Mouse (Mus musculus) embryonic facial prominence, embryonic 14.5 days (tissue): Measurements from ENCODE around the gene Hmgcr. TPM values are rescaled to one million over a fixed set of nuclear protein-coding genes. Genes with fewer than 3 reads are reported as not detected.
A peak's percentile ranks its signal among the peaks of the same experiment; 100 is the strongest.
"Not testable (repeated sequence)": the region's sequence is repeated elsewhere in the genome, so short reads cannot be mapped to it uniquely, and the experiment has no call there.

ENCODE experiments used
- ATAC-seq: fragments of 200-750 bp; cut with Nextera tagmentation; 2 replicates; pipeline ENCODE4 v1.8.0; 2017; ENCODE audit warnings: low read depth, moderate number of reproducible peaks, moderate TSS enrichment
- DNase-seq: peaks from one replicate; pipeline ENCODE4 v3.0.0-alpha.2; 2015; ENCODE audit warnings: low spot score
- H3K27ac ChIP-seq: fragments of 300-500 bp; sonication (generic); replicated peaks from 2 replicates; pipeline ENCODE4 v1.5.1; 2014; ENCODE audit warnings: low read depth, mild to moderate bottlenecking, low read length, moderate library complexity
- H3K27me3 ChIP-seq: fragments of 300-500 bp; sonication (generic); replicated peaks from 2 replicates; pipeline ENCODE4 v1.6.1; 2014; ENCODE audit warnings: low read length; ENCODE audit not compliant: control insufficient read depth, insufficient read depth
- H3K36me3 ChIP-seq: fragments of 300-500 bp; sonication (generic); 2 replicates; pipeline ENCODE4 v1.6.1; 2014; ENCODE audit warnings: low read length, mixed read lengths; ENCODE audit not compliant: control insufficient read depth, insufficient read depth
- H3K4me1 ChIP-seq: fragments of 300-500 bp; sonication (generic); 2 replicates; pipeline ENCODE4 v1.6.1; 2014; ENCODE audit warnings: antibody characterized with exemption, low read length; ENCODE audit not compliant: control insufficient read depth, insufficient read depth
- H3K4me2 ChIP-seq: fragments of 300-500 bp; sonication (generic); 2 replicates; pipeline ENCODE4 v1.6.1; 2014; ENCODE audit warnings: low read depth, mild to moderate bottlenecking, low read length, moderate library complexity, mixed read lengths
- H3K4me3 ChIP-seq: fragments of 300-500 bp; sonication (generic); 2 replicates; pipeline ENCODE4 v1.5.1; 2014; ENCODE audit warnings: low read depth, mild to moderate bottlenecking, low read length
- H3K9ac ChIP-seq: fragments of 300-500 bp; sonication (generic); 2 replicates; pipeline ENCODE4 v1.6.1; 2014; ENCODE audit warnings: low read depth, mild to moderate bottlenecking, low read length, moderate library complexity, mixed read lengths
- H3K9me3 ChIP-seq: fragments of 300-500 bp; sonication (generic); 2 replicates; pipeline ENCODE4 v1.6.1; 2016; ENCODE audit warnings: low read length; ENCODE audit not compliant: control insufficient read depth
- WGBS: fragments of 180-500 bp; shearing (Covaris S2); extraction: QIAGEN DNeasy Blood & Tissue Kit; methylation state at CpG from one replicate; pipeline ENCODE4 v1.1.7; 2014; 5-methylcytosine and 5-hydroxymethylcytosine counted together
- polyA plus RNA-seq: library from polyadenylated mRNA; unstranded; fragments of >200 nt; fragmentation: Nextera tagmentation; extraction: Ambion mirVana; gene quantifications from 2 replicates; pipeline ENCODE4 v1.2.1, GENCODE M21; 2014

Gene Hmgcr
- polyA plus RNA-seq, 1 experiment from 2014 or later, result 63.0 TPM

- DNase-seq, result no peak
- 69% methylated on average over 6 of the region's 6 CpGs for WGBS
- ATAC-seq, result no peak
- Histone ChIP-seq H3K36me3 (no peaks in the 10 kb centered on the region), H3K4me1 (peaks cover 23% of the 10 kb centered on the region), H3K4me2 (no peak overlapping the region), H3K27ac (no peak overlapping the region), H3K4me3 (no peak overlapping the region), H3K27me3 (no peaks in the 10 kb centered on the region), H3K9ac (no peak overlapping the region), H3K9me3 (no peaks in the 10 kb centered on the region)
Observed at GRCm38 (mm10) chr13:96672276-96672675, 1.5 kb upstream of the Hmgcr start.

- DNase-seq (no peak), ATAC-seq (no peak)
- no peaks in the 10 kb centered on the region for H3K27me3 ChIP-seq
- no peaks in the 10 kb centered on the region for H3K36me3 ChIP-seq
- H3K27ac ChIP-seq, result no peak overlapping the region
- H3K4me2 ChIP-seq, result no peak overlapping the region
- 90% methylated on average over 5 of the region's 5 CpGs for WGBS
- no peak overlapping the region for H3K9ac ChIP-seq
- no peaks in the 10 kb centered on the region for H3K9me3 ChIP-seq
- H3K4me1 ChIP-seq, result peaks cover 23% of the 10 kb centered on the region
- 0 out of 2 replicates have a peak overlapping the region, but pooled peaks have one; percentile 99 for H3K4me3 ChIP-seq
Observed at GRCm38 (mm10) chr13:96671906-96672234, 1.1 kb upstream of the Hmgcr start.

- 14% methylated on average over 31 of the region's 31 CpGs for WGBS
- ATAC-seq, result no peak; the same call in 1 of the 2 replicates
- no peaks in the 10 kb centered on the region for H3K9me3 ChIP-seq
- H3K4me3 ChIP-seq, result peak overlapping the region; percentile 99
- DNase-seq, result no peak
- H3K4me2 ChIP-seq, result peak overlapping the region; percentile 65
- H3K27me3 ChIP-seq, result no peaks in the 10 kb centered on the region
- peak overlapping the region; percentile 84 for H3K27ac ChIP-seq
- peak overlapping the region; percentile 63 for H3K9ac ChIP-seq
- peaks cover 4% of the 10 kb centered on the region; the same call in 1 of the 2 replicates for H3K36me3 ChIP-seq
- peaks cover 23% of the 10 kb centered on the region for H3K4me1 ChIP-seq
Observed at GRCm38 (mm10) chr13:96671078-96671905, 556 bp upstream of the Hmgcr start.

- Histone ChIP-seq H3K4me1 (peaks cover 23% of the 10 kb centered on the region), H3K27ac (peak overlapping the region; percentile 93), H3K27me3 (no peaks in the 10 kb centered on the region), H3K9me3 (no peaks in the 10 kb centered on the region), H3K9ac (peak overlapping the region; percentile 94), H3K4me2 (peak overlapping the region; percentile 65), H3K36me3 (peaks cover 17% of the 10 kb centered on the region), H3K4me3 (peak overlapping the region; percentile 99)
- WGBS, result 3% methylated on average over 13 of the region's 13 CpGs
- no peak for ATAC-seq
- no peak for DNase-seq
Observed at GRCm38 (mm10) chr13:96670019-96670405, 724 bp downstream of the Hmgcr start.

GRCm38 (mm10) chr13:96664419-96664974 lies 6.2 kb downstream of the Hmgcr start:
- peaks cover 70% of the 10 kb centered on the region for H3K36me3 ChIP-seq
- 89% methylated on average over 7 of the region's 7 CpGs for WGBS
- H3K27ac ChIP-seq, result no peak overlapping the region
- H3K9ac ChIP-seq, result no peak overlapping the region
- ATAC-seq (no peak), DNase-seq (no peak)
- peaks cover 15% of the 10 kb centered on the region for H3K4me1 ChIP-seq
- no peaks in the 10 kb centered on the region for H3K9me3 ChIP-seq
- no peak overlapping the region for H3K4me3 ChIP-seq
- no peak overlapping the region for H3K4me2 ChIP-seq
- H3K27me3 ChIP-seq, result no peaks in the 10 kb centered on the region

GRCm38 (mm10) chr13:96663120-96663519 lies 7.6 kb downstream of the Hmgcr start:
- not testable (repeated sequence) for H3K4me2 ChIP-seq, H3K4me3 ChIP-seq, ATAC-seq, DNase-seq, H3K9me3 ChIP-seq, H3K27me3 ChIP-seq, H3K27ac ChIP-seq, H3K9ac ChIP-seq, H3K4me1 ChIP-seq
- H3K36me3 ChIP-seq, result peaks cover 84% of the 10 kb centered on the region
- WGBS, result 94% methylated on average over 4 of the region's 4 CpGs

- H3K36me3 ChIP-seq, result peaks cover 97% of the 10 kb centered on the region
- H3K27ac ChIP-seq, result no peak overlapping the region
- H3K4me1 ChIP-seq, result no peaks in the 10 kb centered on the region
- ATAC-seq (peak; percentile 72; the same call in 1 of the 2 replicates), DNase-seq (peak; percentile 45)
- WGBS, result 80% methylated on average over 10 of the region's 10 CpGs
- H3K9me3 ChIP-seq, result no peaks in the 10 kb centered on the region
- H3K9ac ChIP-seq, result no peak overlapping the region
- H3K27me3 ChIP-seq, result no peaks in the 10 kb centered on the region
- H3K4me2 ChIP-seq, result no peak overlapping the region
- H3K4me3 ChIP-seq, result no peak overlapping the region
Observed at GRCm38 (mm10) chr13:96660095-96660860, 10.5 kb downstream of the Hmgcr start.

GRCm38 (mm10) chr13:96658936-96659335 lies 11.8 kb downstream of the Hmgcr start:
- H3K4me1 ChIP-seq, result no peaks in the 10 kb centered on the region
- H3K9me3 ChIP-seq, result no peaks in the 10 kb centered on the region
- H3K9ac ChIP-seq, result no peak overlapping the region
- H3K27me3 ChIP-seq, result no peaks in the 10 kb centered on the region
- no peak overlapping the region for H3K4me2 ChIP-seq
- peaks cover 97% of the 10 kb centered on the region for H3K36me3 ChIP-seq
- H3K27ac ChIP-seq, result no peak overlapping the region
- ATAC-seq (no peak), DNase-seq (no peak)
- no peak overlapping the region for H3K4me3 ChIP-seq
- WGBS, result 93% methylated on average over 7 of the region's 7 CpGs
